Mouse (Mus musculus) left cerebral cortex, adult 18-20 months (tissue): Measurements from ENCODE around the gene Med26. TPM values are rescaled to one million over a fixed set of nuclear protein-coding genes. Genes with fewer than 3 reads are reported as not detected.

Experiments
- DNase-seq, 2 experiments: peaks; one replicate each; pipeline ENCODE4 v3.0.0; 2021 to 2022; ENCODE audit warnings: low spot score in 2 of 2, mixed read lengths in 1 of 2
- long read RNA-seq, 2 experiments: library from polyadenylated mRNA; stranded (forward); transcript quantifications; one replicate each; pipeline ENCODE4 v2.0.0; 2021
- total RNA-seq, 2 experiments: library from RNA; stranded (reverse); gene quantifications; 2 replicates each; pipeline ENCODE4 v1.2.3; 2021

Med26 gene
- 10 to 100 TPM; 10.2 to 11.2 TPM for total RNA-seq
- long read RNA-seq, experiment 1, transcript Med26-201 (3 exons, 2,997 nt) = major isoform, 13 of 19 reads
- long read RNA-seq, experiment 1, partial matches to known transcripts = 0 of 19 reads
- long read RNA-seq, experiment 1, other reads (novel, unspliced or antisense) = 6 of 19 reads
- long read RNA-seq, experiment 2, partial matches to known transcripts = 0 of 8 reads
- long read RNA-seq, experiment 2, other reads (novel, unspliced or antisense) = 8 of 8 reads

DNA sequence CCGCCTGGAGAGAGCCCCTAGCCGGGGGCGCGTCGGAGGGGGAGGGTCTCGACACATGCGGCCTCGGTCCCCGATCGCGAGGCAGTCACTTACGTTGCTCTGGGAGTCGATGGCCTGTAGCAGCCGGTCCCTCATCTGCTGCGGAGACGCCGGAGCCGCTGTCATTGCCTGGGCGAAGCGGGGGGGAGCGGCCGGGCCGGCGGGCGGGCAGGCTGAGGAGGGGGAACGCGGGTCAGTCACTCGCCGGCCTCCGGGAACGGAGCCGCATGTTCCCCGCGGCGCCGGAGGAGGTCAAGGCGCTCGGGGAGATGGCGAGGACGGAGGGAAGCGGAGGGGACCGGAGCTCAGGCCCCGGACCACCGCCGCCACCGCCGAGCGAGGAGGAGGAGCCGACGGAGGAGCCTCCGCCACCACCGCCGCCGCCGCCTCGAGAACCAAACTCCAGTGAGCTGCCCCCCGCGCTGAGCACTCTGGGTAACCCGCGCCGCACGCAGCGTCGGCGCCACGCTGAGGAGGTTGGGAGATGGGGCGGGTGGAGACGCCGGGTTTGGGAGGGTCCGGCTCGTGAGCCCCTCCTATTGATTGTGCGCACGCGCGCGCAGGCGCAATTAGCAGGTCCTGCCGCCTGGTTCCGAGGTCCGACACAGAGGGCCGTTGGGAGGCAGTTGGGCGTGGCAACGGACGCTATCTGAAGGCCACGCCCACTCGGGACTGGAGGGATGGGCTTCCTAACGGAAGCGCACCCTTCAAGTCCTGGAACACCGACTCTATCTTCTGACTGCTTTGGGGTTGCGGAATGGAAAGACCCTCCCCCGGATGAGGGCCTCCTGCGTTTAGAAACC is at the start of gene Med26:
TSS of gene Med26 (minus strand) at position 469 of the 842 bp plus-strand sequence.
- DNase-seq = peak; percentile 98 to 99

DNA sequence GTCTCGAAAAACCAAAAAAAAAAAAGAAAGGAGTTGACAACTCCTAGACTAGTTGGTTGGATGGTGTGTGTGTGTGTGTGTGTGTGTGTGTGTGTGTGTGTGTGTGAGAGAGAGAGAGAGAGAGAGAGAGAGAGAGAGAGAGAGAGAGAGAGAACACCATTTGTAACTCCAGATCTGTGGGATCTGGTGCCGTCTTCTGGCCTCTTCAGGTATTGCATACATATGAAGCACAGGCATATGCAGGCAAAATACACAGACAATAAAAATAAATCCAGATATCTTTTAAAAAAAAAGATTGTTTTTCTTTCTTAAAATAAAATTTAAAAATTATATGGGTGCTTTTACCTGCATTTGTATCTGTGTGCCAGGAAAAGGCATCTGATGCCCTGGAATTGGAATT is 42.1 kb upstream of the Med26 start:
- no peak for DNase-seq

DNA sequence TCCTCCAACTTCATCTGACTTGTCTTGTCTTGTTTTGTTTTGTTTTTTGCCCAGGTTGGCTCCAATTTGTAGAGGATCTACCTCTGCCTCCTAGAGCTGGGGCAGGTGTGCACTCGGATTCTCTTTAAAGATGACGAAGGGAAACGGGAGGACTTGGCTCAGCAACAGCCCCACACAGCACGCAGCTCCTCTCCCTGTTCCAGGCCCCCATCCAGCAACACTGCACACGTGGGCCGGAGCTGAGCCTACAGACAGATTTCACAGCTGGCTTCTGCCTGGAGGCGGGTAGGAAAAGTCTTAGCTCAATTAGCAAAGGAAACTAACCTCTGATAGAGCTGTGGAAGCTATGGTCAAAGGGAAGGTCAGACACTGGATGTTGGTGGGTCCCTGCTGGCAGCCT is 41.2 kb upstream of the Med26 start:
- peak; percentile 77 to 87 for DNase-seq

DNA sequence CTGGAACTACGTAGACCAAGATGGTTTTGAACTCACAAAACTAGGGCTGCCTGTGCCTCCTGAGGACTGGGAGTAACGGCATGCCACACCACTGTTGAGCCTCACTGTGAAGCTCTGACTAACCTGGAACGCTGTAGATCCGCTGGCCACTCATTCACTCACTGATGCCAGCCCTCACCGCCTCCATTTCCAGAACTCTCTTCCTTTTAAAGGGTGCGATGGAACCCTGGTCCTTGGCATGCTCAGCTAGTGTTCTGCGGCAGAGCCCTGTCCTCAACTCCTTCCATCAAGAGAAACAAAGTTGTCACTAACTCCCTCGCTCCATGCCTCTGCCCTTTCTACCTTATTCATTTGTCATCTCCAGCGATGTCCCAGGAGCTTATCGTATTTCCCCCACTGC is 40.8 kb upstream of the Med26 start:
- DNase-seq = peak; percentile 36 to 52

DNA sequence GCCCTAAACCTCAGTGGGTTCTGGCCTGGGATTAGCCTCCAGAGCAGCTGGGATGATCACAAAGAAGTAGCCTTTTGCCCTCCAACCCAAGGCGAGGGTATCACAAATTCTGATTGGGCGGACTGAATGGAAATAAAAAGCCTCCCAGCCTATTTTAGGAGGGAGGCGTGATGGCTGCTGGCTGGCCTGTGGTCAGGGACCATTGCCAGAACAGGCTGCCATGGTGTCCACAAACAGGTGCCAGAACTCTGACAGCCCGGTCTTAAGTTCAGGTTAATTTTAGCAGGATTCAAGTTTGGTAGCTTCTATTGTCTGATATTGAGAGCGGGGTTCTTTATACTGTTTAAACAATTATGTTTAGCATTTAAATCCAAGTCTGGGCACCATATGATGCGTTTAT is 39.7 kb upstream of the Med26 start:
- no peak for DNase-seq

DNA sequence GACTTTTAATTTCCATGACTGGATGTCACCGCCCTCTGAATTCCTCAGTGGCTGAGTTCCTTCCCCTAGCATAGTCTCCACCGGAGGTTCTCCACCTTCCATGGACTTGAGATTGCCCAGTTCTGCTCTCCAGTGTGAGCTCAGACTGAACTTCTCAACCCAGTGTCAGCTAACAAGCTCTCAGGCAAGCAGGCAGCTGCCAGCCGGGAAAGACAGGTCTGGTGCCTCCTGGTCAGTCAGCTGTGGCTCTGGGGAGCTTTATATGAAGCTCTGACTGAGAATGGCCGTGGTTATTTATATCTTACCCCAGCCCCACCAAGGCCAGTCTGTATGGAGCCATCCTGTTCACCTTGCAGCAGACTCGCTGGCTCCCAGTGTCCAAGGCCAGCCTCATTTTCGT is 36.3 kb upstream of the Med26 start:
- no peak for DNase-seq

DNA sequence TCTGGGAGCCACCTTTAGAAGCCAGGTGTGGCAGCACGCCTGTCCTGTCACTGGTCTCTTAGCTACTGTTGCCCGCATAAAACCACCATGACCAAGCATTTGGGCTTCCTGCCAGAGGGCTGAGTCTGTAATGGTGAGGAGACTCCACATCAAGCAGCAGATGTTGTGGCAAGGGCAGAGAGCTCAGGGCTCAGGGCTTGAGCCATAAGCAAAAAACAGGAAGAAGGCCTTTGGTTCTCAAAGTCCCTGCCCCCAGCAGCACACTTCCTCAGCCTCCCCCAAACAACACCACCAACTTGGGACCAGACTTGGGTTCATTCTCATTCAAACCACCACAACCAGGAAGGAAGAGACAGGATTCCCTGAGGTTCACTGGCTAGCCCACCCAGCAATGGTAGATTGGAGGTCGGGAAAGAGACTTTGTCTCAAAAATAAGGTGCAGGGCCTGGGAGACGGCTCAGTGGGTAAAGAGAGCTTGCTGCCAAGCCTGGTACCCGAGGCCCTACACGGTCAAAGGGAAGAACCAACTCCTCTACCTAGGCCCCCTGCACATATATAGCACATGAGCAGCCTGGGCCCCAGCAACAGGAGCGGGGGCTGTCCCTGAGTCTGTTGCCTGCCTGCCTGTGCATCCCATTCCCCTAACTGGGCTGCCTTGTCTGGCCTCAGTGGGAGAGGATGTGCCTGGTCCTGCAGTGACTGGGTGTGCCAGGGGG is 35.1 kb upstream of the Med26 start:
- no peak for DNase-seq

DNA sequence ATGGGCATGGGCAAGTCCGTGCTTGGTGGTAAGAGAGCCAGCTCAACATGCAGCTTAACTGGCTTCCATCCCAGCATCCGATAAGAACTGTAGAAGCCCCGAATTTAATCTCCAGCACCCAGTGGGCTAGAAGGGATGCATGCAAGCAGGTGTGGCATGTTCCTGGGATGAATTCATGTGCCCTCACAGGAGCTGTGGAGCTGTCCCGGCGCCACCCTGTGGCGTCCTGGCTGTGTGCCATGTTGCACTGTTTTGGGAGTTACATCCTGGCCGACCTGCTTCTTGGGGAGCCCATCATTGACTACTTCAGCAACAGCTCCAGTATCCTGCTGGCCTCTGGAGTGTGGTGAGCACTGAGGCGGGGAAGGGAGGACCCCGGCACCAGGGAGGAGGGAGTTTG is 31.3 kb upstream of the Med26 start:
- DNase-seq = no peak

DNA sequence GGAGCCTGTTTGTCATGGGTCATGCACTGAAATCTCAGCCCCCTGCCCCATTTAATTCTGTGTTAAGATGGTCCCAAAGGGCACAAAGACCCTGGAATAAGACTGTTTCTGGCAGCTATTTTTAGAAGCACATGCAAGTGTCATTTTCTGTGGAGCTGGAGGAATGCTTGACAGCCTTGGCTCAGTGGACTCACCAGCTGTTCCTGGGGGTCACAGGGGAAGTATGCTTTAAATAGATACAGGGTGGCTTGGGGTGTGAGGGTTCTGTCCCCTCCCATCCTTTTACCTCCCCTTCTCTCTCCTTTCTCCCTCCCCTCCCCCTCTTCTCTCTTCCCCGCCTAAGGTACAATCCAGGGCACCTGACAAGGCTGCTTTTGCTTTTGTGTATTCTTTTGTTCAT is 29.9 kb upstream of the Med26 start:
- DNase-seq = no peak

DNA sequence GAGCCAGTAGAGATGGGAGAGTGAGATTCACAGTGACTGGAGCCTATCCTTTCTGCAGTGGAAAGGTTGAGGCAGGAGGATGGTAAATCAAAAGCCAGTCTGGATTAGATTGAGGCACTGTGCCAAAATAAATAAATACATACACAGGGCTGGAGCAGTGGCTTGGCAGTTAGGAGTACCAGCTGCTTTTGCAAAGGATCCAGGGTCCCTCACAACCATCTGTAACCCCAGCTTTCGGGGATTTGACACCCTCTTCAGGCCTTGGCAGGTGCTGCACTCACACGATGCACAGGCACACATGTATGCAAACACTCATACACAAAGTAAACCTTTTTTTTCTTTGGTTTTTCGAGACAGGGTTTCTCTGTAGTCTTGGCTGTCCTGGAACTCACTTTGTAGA is 29.2 kb upstream of the Med26 start:
- DNase-seq = no peak

DNA sequence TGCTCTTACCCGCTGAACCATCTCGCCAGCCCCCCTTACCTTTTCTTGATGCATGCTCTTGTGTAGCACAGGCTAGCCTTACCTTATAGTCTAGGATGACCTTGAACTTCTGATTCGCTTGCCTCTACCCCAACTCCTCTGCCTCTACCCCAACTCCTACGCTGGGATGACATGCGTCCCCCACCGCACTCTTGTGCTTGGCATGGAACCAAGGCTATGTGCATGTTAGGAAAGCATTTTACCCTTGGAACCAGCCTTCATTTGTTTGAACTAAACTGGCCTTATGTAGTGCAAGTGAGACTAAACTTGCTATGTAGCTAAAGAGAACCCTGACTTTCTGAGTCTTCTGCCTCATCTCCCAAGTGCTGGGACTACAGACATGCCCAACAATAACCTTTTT is 27.8 kb upstream of the Med26 start:
- no peak for DNase-seq

DNA sequence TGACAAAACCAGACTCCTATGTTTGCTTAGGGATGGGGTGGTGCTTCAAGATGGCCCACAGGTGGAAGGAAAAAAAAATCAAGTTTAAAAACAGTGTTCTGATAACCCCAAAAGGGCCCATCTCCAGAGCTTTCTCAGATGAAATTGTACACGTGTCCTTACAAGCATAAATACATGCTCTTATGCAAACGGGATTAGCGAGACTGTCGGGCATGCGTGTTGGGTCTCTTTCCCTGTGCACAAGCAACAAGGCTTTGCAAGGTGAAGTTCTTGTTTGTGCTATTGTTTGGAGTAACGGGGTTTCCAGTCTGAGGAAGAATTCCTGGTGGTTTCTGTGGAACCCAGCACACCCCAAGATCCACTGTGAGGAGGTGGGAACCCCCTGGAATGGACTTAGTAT is 25.4 kb upstream of the Med26 start:
- DNase-seq = peak; percentile 20 to 30

DNA sequence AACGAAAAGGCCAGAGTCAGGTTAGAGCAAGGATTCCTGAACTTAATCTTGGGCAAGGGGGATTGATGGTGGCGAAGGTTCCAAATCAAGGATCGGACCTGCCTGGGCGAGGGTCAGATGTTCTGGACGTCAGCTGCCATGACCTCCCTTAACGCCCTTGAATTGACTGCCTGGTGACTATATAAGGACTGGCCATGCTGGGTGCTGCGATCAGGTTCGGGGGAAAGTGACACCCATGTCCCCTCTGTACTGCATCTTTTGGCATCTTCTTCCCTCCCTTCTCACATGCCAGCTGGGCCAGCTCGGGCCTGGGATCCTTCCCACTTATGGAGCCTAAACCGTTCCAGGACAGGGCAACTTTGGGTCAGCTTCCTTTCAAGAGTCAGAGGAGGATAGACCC is 24.4 kb upstream of the Med26 start:
- DNase-seq = no peak

DNA sequence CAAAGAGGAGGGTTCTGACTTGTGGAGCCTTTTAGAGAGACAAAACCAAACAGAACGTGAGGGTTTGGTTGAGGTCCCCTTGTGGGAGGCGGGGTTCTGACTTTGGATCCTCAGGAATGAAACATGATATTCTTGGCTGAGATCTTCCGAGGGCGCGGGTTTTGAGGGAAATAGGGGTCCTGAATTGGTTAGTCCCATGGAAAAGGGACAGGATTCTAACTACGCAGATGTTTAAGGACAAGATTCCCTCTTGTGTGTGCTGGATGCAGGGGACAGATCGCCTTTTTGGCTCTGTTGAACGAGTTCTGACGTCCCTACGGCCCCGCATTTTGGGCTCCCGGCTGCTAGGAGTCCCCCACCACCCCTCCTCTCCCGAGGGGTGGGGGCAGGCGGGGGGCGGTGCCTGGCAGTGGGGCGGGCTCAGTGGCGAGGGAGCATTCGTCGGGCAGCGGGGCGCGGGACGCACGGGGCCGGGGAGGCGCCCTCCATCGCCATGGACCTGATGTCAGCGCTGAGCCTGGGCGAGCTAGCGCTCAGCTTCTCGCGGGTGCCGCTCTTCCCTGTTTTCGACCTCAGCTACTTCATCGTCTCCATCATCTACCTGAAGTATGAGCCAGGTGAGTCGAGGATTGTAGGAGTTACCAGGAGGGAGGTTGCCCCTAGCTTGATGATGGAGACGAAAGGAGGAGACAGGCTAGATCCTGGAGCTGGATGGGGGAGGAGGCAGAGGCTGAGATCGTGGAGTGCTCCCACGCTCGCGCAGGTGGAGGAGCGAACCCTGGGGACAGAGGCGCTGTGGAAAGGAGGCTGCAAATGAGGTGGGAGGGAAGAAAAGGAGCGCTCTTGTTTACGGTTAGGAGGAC is 23.8 kb upstream of the Med26 start, which contains the start of gene Tmem38a:
TSS of gene Tmem38a (plus strand) at position 445 of the 863 bp plus-strand sequence.
- DNase-seq = peak; percentile 73 to 84

DNA sequence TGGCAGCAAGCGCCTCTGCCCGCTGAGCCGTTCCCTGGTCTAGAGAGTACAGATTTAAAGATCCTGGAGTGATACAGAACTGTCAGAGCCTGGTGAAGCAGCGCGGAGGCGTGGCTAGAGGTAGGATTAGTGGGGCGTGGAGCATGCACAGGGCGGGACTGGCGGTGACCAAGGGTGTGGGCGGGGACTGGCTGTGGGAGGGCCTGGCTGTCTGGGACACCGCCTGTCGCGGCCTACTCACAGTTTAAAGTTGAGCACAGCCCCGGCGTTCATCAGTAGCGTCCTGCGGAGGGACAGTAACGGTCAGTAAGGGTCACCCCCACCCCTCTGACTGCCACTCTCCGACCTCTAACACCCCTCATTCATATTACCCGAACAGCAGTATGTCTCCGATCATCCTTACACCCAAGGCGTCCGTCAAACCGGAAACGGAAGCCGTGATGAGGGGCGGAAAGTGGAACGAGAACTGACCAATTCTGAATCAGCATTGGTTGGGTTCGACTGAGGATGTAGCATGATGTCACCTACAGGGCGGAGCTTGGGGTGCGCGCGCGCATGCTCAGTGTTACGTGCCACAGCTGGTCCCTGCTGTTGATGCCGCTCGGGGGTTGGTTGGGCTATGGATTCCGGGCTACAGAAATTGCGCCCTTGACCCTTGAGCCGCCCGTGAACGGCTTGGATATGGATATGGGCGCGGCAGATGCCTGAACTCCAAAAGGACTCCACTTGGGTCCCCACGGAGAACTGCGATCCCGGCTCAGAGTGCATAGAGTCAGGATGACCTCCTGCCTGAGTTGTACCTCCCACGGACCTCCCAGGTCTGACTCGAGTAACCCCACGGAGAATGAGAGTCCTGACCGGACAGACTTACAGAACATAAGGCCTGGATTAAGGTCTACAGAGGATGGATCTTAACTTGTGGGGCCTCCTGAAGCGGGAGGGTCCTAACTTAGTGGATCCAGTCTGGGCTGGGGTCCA is 22.9 kb upstream of the Med26 start, which contains the start of gene Smim7:
TSS of gene Smim7 (minus strand) at position 456 of the 978 bp plus-strand sequence.
- DNase-seq = peak; percentile 96 to 98

DNA sequence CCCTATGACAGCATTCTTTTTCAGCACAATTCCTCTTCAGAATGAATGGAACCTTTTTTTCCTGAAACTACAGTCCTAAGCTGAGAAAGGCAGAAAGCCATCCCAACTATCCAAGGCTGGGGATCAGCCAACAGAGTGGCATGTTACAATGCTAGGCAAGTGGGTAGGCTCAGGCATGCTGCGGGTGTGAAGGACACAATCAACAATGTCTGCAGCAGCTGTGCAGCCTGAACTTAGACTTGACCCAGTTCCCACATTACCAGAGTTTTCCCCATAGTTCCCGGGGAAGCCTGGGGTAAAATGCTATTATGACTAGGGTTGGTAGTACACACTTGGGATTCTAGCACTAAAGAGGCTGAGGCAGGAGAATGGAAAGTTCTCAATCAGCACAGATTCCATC is 17.9 kb upstream of the Med26 start:
- no peak for DNase-seq

DNA sequence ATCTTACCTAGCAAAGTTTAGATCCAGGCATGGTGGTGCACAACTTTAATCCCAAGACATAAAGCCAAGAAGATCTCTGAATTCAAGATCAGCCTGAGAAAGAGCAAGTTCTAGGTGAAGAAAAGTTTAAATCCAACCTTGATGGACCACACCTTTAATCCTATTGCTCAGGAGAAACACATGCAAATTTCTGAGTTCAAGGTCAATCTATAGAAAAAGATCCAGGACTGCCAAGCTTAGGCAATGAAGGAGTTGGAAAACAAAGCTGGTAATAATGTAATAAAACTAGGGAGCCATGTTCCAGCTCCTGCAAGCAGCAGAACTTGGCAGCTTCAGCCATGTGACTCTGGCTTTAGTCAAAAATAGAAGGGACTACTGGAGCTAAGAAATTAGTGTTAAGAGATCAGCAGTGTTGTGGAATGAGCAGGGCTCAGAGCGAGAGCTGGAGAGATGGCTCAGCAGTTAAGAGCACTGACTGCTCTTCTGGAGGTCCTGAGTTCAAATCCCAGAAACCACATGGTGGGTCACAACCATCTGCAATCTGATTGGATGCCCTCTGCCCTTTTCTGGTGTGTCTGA is 13.1 kb upstream of the Med26 start:
- DNase-seq = no peak

DNA sequence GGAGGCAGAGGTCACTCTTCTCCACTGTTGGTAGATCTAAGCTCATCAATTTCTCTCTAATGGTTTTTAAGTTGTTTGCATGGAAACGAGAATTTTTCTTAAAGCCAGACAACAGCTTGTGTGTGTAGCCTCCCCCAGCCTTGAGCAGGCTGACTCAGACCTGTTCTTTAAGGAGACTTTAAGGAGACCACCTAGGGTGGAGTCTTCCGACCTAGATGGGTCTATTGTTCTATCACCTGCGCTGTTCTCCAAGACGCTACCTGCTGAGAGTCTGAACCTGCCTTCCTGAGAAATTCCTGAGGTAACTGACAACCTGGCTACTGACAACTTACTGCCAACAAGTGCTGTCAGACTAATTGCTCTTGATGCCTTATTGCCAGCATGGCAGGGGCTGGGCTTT is 7.7 kb upstream of the Med26 start:
- no peak for DNase-seq

DNA sequence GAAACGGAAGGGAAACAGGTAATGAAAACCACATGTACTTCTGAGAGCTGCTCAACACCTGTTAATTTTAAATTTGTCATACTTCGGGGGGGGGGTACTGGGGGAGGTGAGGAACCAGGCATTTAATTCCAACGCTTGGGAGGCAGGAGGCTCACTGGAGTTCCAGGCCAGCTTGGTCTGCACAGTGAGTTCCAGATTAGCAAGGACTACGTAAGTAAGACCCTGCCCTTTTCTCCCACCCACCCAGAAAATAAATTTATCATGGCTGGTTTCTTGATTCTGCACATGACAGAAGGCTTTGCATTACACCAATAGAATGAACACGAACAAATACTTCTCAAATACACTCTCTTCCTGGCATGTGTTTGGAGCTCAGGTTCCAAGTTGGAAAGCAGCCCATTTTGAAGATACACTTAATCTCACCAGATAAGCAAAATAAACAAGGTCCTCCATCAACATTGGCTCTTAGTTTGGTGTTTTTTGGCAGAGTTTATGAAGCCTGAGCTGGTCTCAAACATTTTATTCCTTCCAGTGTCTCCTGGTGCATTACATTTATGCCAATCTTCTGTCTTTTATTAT is 1.3 kb upstream of the Med26 start:
- DNase-seq = no peak
